Mouse (Mus musculus) hindbrain, embryonic 12.5 days (tissue): ENCODE results near the gene Dgki. TPM values are rescaled to one million over a fixed set of nuclear protein-coding genes. Genes with fewer than 3 reads are reported as not detected.
A peak's percentile ranks its signal among the peaks of the same experiment; 100 is the strongest.

ENCODE experiments used
- ATAC-seq: fragments of 200-750 bp; cut with Nextera tagmentation; 2 replicates; pipeline ENCODE4 v1.8.0; 2017; ENCODE audit warnings: moderate TSS enrichment; ENCODE audit not compliant: low FRiP score
- H3K27ac ChIP-seq: fragments of 300-500 bp; sonication (generic); 2 replicates; pipeline ENCODE4 v1.5.1; 2016; ENCODE audit warnings: mild to moderate bottlenecking
- H3K27me3 ChIP-seq: fragments of 300-500 bp; sonication (generic); 2 replicates; pipeline ENCODE4 v1.6.1; 2016; ENCODE audit warnings: mild to moderate bottlenecking
- H3K36me3 ChIP-seq: fragments of 300-500 bp; sonication (generic); 2 replicates; pipeline ENCODE4 v1.6.1; 2016; ENCODE audit warnings: mild to moderate bottlenecking
- H3K4me1 ChIP-seq: fragments of 300-500 bp; sonication (generic); 2 replicates; pipeline ENCODE4 v1.6.1; 2016
- H3K4me2 ChIP-seq: fragments of 300-500 bp; sonication (generic); replicated peaks from 2 replicates; pipeline ENCODE4 v1.6.1; 2016; ENCODE audit warnings: mild to moderate bottlenecking
- H3K4me3 ChIP-seq: fragments of 300-500 bp; sonication (generic); 2 replicates; pipeline ENCODE4 v1.5.1; 2016; ENCODE audit warnings: mild to moderate bottlenecking
- H3K9ac ChIP-seq: fragments of 300-500 bp; sonication (generic); 2 replicates; pipeline ENCODE4 v1.6.1; 2016; ENCODE audit warnings: mild to moderate bottlenecking, moderate library complexity
- H3K9me3 ChIP-seq: fragments of 300-500 bp; sonication (generic); replicated peaks from 2 replicates; pipeline ENCODE4 v1.6.1; 2016; ENCODE audit warnings: mild to moderate bottlenecking
- WGBS: fragments of 180-500 bp; shearing (Covaris S2); methylation state at CpG from one replicate; pipeline ENCODE4 v1.1.7; 2016; 5-methylcytosine and 5-hydroxymethylcytosine counted together
- polyA plus RNA-seq: library from polyadenylated mRNA; unstranded; fragments of >200 nt; fragmentation: Nextera tagmentation; extraction: Ambion mirVana; gene quantifications from 2 replicates; pipeline ENCODE4 v1.2.1, GENCODE M21; 2016

The Dgki gene
- polyA plus RNA-seq, 1 experiment from 2014 or later: 4.2 TPM

- H3K4me1 ChIP-seq: peaks cover 23% of the 10 kb centered on the region
- no peaks in the 10 kb centered on the region for H3K36me3 ChIP-seq
- no peak for ATAC-seq
- no peak overlapping the region for H3K27ac ChIP-seq
- no peak overlapping the region for H3K9ac ChIP-seq
- H3K4me2 ChIP-seq: no peak overlapping the region
- no peak overlapping the region for H3K4me3 ChIP-seq
- WGBS: 89% methylated on average over 9 of the region's 9 CpGs
- H3K9me3 ChIP-seq: no peaks in the 10 kb centered on the region
- H3K27me3 ChIP-seq: no peaks in the 10 kb centered on the region
These were observed 26.1 kb upstream of the Dgki start for GRCm38 (mm10) chr6:37325906-37326602.

DNA sequence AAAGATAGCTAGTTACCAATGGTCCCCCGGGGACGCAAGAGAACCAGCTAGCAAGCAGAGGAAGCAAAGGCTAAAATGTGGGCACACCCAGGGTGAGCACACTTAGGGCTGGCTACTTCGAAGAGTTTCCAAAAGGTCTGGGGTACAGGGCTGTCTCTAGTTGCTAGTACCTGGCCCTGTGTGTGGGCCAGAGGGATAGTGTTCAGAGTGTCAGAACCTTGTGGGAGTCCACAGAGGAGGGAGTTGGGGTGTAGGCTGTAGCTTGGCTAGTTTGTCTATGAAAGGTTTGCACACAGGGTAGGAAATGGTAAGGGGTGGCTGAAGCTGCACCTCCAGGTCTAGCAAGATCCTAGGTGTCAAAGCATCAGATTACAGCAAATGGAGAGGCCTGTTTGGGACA, 25.1 kb upstream of the Dgki start:
- Histone ChIP-seq H3K27me3 (no peaks in the 10 kb centered on the region), H3K36me3 (no peaks in the 10 kb centered on the region), H3K27ac (no peak overlapping the region), H3K4me3 (no peak overlapping the region), H3K9me3 (no peaks in the 10 kb centered on the region), H3K9ac (no peak overlapping the region), H3K4me2 (no peak overlapping the region), H3K4me1 (peaks cover 16% of the 10 kb centered on the region)
- 73% methylated on average over 3 of the region's 3 CpGs for WGBS
- ATAC-seq: no peak

DNA sequence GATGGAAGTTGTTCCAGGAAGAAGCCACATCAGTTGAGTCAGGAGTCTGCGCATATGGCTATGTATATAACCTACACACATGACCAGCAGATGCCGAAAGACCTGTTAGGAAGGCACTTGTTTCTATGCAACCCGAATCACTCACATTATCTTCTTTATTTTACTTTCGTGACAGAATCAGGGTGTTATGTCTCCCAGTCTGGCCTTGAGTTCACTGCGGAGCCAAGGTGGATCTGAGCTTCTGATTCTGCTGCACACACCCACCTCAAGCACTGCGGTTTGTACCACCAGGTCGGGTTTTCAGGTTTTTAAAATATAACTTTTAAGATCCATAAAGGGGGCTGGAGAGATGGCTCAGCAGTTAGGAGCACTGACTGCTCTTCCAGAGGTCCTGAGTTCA, 22.7 kb upstream of the Dgki start:
- WGBS: 89% methylated on average over 7 of the region's 7 CpGs
- Histone ChIP-seq H3K4me3 (no peak overlapping the region), H3K36me3 (no peaks in the 10 kb centered on the region), H3K4me1 (peaks cover 11% of the 10 kb centered on the region), H3K9ac (no peak overlapping the region), H3K27me3 (no peaks in the 10 kb centered on the region), H3K4me2 (no peak overlapping the region), H3K9me3 (no peaks in the 10 kb centered on the region), H3K27ac (no peak overlapping the region)
- ATAC-seq: no peak

GRCm38 (mm10) chr6:37322088-37322487, 22.1 kb upstream of the Dgki start:
- H3K4me2 ChIP-seq: no peak overlapping the region
- ATAC-seq: no peak
- H3K9me3 ChIP-seq: no peaks in the 10 kb centered on the region

GRCm38 (mm10) chr6:37317904-37318303, 17.9 kb upstream of the Dgki start:
- no peak overlapping the region for H3K9ac ChIP-seq
- H3K9me3 ChIP-seq: no peaks in the 10 kb centered on the region
- H3K4me2 ChIP-seq: no peak overlapping the region
- ATAC-seq: no peak
- H3K4me3 ChIP-seq: no peak overlapping the region
- H3K36me3 ChIP-seq: no peaks in the 10 kb centered on the region
- no peaks in the 10 kb centered on the region for H3K27me3 ChIP-seq
- no peak overlapping the region for H3K27ac ChIP-seq
- no peaks in the 10 kb centered on the region for H3K4me1 ChIP-seq
- WGBS: 84% methylated on average over 5 of the region's 5 CpGs

More at GRCm38 (mm10) chr6:37322088-37322487, 22.1 kb upstream of the Dgki start:
- no peak overlapping the region for H3K27ac ChIP-seq
- H3K27me3 ChIP-seq: no peaks in the 10 kb centered on the region
- peaks cover 7% of the 10 kb centered on the region for H3K4me1 ChIP-seq
- 90% methylated on average over 9 of the region's 9 CpGs for WGBS
- no peak overlapping the region for H3K9ac ChIP-seq
- H3K4me3 ChIP-seq: no peak overlapping the region
- H3K36me3 ChIP-seq: no peaks in the 10 kb centered on the region

- Histone ChIP-seq H3K36me3 (no peaks in the 10 kb centered on the region), H3K4me3 (no peak overlapping the region), H3K9me3 (no peaks in the 10 kb centered on the region), H3K27me3 (no peaks in the 10 kb centered on the region), H3K4me1 (no peaks in the 10 kb centered on the region), H3K4me2 (no peak overlapping the region), H3K27ac (no peak overlapping the region), H3K9ac (no peak overlapping the region)
- ATAC-seq: no peak
These were observed 15.5 kb upstream of the Dgki start for GRCm38 (mm10) chr6:37315440-37315839.

DNA sequence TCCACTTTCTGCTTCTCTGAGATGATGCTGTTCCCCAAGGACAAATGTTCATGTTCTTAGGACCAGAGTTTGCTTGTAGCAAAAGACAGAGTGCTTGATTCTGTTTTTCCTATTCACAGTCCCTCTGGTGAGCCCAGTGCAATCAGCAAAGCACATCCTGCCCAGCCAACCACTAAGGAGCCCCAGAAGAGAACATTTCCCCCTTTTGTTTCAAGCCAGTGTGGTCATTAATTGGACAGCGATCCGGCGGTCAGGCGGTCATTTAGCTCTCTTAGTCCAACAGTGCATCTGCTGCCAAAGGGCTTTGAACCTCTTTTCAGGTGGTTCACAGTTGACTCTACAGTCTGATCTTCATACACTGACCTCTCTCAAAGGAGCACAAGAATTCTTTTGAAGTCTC, 10.6 kb upstream of the Dgki start:
- H3K4me2 ChIP-seq: no peak overlapping the region
- no peak overlapping the region for H3K9ac ChIP-seq
- H3K9me3 ChIP-seq: no peaks in the 10 kb centered on the region
- H3K4me1 ChIP-seq: no peaks in the 10 kb centered on the region
- H3K36me3 ChIP-seq: no peaks in the 10 kb centered on the region
- H3K27me3 ChIP-seq: no peaks in the 10 kb centered on the region
- no peak overlapping the region for H3K27ac ChIP-seq
- ATAC-seq: no peak
- WGBS: 85% methylated on average over 4 of the region's 4 CpGs
- H3K4me3 ChIP-seq: no peak overlapping the region

GRCm38 (mm10) chr6:37306616-37307015, 6.6 kb upstream of the Dgki start:
- no peak overlapping the region for H3K4me2 ChIP-seq
- ATAC-seq: no peak
- H3K27ac ChIP-seq: no peak overlapping the region
- 85% methylated on average over 1 of the region's 1 CpGs for WGBS
- no peaks in the 10 kb centered on the region for H3K4me1 ChIP-seq
- no peaks in the 10 kb centered on the region for H3K36me3 ChIP-seq
- H3K27me3 ChIP-seq: peaks cover 5% of the 10 kb centered on the region
- no peak overlapping the region for H3K4me3 ChIP-seq
- H3K9ac ChIP-seq: no peak overlapping the region
- H3K9me3 ChIP-seq: no peaks in the 10 kb centered on the region

- H3K9ac ChIP-seq: peak overlapping the region; percentile 80
- H3K27me3 ChIP-seq: peaks cover 41% of the 10 kb centered on the region
- WGBS: 7% methylated on average over 13 of the region's 13 CpGs
- ATAC-seq: no peak
- peak overlapping the region; percentile 66 for H3K4me3 ChIP-seq
- H3K27ac ChIP-seq: no peak overlapping the region; the same call in 1 of the 2 replicates
- H3K36me3 ChIP-seq: no peaks in the 10 kb centered on the region
- peaks cover 31% of the 10 kb centered on the region for H3K4me1 ChIP-seq
- H3K9me3 ChIP-seq: no peaks in the 10 kb centered on the region
- H3K4me2 ChIP-seq: peak overlapping the region; percentile 91
These were observed 508 bp upstream of the Dgki start for GRCm38 (mm10) chr6:37300492-37300891.

- H3K9me3 ChIP-seq: no peaks in the 10 kb centered on the region
- 36% methylated on average over 4 of the region's 4 CpGs for WGBS
- peaks cover 31% of the 10 kb centered on the region for H3K4me1 ChIP-seq
- ATAC-seq: no peak
- no peaks in the 10 kb centered on the region for H3K36me3 ChIP-seq
- peak overlapping the region; percentile 80; the same call in 1 of the 2 replicates for H3K9ac ChIP-seq
- H3K27ac ChIP-seq: no peak overlapping the region
- H3K4me3 ChIP-seq: peak overlapping the region; percentile 66
- H3K27me3 ChIP-seq: peaks cover 41% of the 10 kb centered on the region
- H3K4me2 ChIP-seq: peak overlapping the region; percentile 91
These were observed 1.0 kb downstream of the Dgki start for GRCm38 (mm10) chr6:37298982-37299381.

GRCm38 (mm10) chr6:37297744-37298482, 2.1 kb downstream of the Dgki start:
- peaks cover 41% of the 10 kb centered on the region for H3K27me3 ChIP-seq
- H3K4me3 ChIP-seq: no peak overlapping the region; the same call in 1 of the 2 replicates
- no peak overlapping the region for H3K9ac ChIP-seq
- 35% methylated on average over 8 of the region's 8 CpGs for WGBS
- no peak for ATAC-seq
- H3K9me3 ChIP-seq: no peaks in the 10 kb centered on the region
- no peaks in the 10 kb centered on the region for H3K36me3 ChIP-seq
- H3K4me1 ChIP-seq: peaks cover 31% of the 10 kb centered on the region
- H3K27ac ChIP-seq: no peak overlapping the region
- H3K4me2 ChIP-seq: peak overlapping the region; percentile 91

GRCm38 (mm10) chr6:37292068-37292467, 7.9 kb downstream of the Dgki start:
- H3K4me2 ChIP-seq: no peak overlapping the region
- no peaks in the 10 kb centered on the region for H3K36me3 ChIP-seq
- no peak overlapping the region for H3K4me3 ChIP-seq
- no peak overlapping the region for H3K27ac ChIP-seq
- 80% methylated on average over 2 of the region's 2 CpGs for WGBS
- no peaks in the 10 kb centered on the region for H3K27me3 ChIP-seq
- no peak overlapping the region for H3K9ac ChIP-seq
- no peaks in the 10 kb centered on the region for H3K9me3 ChIP-seq
- ATAC-seq: no peak
- peaks cover under 1% of the 10 kb centered on the region; the same call in 1 of the 2 replicates for H3K4me1 ChIP-seq

GRCm38 (mm10) chr6:37291171-37291570, 8.8 kb downstream of the Dgki start:
- Histone ChIP-seq H3K4me1 (no peaks in the 10 kb centered on the region), H3K9me3 (no peaks in the 10 kb centered on the region), H3K4me3 (no peak overlapping the region), H3K36me3 (no peaks in the 10 kb centered on the region), H3K27ac (no peak overlapping the region), H3K4me2 (no peak overlapping the region), H3K27me3 (no peaks in the 10 kb centered on the region), H3K9ac (no peak overlapping the region)
- 100% methylated on average over 1 of the region's 1 CpGs for WGBS
- ATAC-seq: no peak
